Mouse (Mus musculus) G1E-ER4 (cell line): ENCODE measurements around the gene Gabrb1. TPM values are rescaled to one million over a fixed set of nuclear protein-coding genes. Genes with fewer than 3 reads are reported as not detected.

Experiments
- GATA1 ChIP-seq: IDR thresholded peaks from one replicate; pipeline ENCODE4 v1.8.0; 2012; ENCODE audit warnings: low read length, inconsistent platforms
- polyA plus RNA-seq: library from polyadenylated mRNA; stranded (reverse); fragments of >175 nt; gene quantifications from 2 replicates; pipeline ENCODE4 v1.2.3, GENCODE M21; 2012

Gene Gabrb1
- polyA plus RNA-seq, 1 experiment, result not detected

DNA sequence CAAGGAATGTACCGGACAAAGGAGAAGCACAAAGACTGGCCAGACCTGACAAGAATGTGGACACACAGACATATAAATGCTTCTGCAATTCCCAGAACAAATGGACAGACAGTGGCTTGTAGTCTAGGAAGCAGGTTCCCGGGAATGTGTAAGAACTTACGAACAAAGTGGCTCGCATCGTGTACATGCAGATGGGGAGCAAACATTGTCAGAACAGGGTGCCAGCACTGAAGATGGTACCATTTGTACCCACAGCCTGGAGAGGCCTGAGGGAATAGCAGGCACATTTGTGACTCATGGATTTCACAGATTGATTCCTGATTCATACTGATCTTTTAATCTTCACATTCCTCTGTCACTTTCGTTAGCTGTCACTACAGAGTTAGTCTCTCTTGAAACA lies 103.2 kb downstream of the Gabrb1 start:
- no peak for TF ChIP-seq GATA1

DNA sequence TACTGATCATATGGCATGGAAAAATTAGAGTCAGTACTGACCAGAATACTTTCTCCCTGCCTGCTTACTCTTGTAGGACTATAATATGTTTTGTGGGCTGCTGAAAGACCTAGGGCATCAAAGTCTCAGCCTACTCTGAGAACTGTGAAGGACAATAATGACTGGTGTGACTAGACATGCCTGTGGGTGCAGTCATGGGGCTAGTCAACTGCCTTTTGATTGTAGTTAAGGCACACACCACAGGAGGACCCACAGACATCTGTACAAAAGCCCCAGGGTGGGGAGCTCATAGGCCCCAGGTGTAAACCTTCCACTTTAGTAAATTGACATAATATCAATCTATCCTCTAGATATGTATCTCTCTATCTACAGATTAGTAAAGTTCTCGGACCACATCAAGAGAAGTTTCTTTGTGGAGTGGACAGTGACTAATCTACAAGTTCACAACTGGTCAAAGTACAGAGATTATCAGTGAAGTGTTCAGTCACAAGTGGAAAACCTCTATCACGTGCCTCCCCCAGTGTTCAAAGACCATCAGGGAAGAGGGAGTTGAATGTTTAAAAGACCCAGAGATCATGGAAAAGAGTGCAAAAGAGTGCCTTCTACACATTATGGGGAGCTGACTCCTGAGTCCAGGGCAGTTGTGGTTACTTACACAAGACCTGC lies 123.7 kb downstream of the Gabrb1 start:
- TF ChIP-seq GATA1, result no peak

DNA sequence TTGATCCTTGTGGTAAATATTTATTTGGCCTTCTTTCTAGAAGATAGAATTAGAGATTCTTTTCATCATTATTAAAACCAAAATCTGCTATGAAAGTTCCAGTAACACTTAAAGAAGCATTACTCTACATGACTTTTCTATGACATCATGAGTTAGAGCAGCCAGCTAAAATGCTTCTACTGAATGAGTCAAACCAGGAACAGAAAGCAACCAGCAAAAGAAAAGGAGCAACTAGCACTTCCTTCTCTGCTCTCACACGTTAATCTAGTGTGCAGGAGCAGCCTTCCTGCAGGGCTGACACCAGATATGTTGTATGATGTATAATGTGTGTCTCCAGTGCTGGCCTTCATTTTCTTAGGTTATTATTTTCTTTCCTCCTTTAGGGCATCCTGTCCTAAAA lies 164.9 kb downstream of the Gabrb1 start:
- TF ChIP-seq GATA1, result no peak

DNA sequence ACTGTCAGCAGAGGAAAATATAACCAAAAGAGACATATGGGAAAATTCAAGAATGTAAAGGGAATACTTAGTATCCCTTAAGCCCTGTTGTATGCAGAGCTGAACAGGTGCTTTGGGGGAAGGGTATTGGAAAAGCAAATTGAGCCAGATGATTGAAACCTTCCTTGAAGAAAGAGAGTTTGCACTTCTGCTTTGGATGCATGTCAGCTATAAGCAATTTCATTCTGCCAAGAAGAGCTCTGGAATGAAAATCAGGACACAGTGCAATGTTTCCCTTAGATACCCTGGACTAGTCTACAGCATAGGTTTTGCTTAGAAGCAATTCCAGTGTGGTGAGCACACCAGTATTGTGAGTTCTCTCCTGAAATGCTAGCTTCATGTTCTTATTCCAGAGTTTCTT lies 170.4 kb downstream of the Gabrb1 start:
- no peak for TF ChIP-seq GATA1

DNA sequence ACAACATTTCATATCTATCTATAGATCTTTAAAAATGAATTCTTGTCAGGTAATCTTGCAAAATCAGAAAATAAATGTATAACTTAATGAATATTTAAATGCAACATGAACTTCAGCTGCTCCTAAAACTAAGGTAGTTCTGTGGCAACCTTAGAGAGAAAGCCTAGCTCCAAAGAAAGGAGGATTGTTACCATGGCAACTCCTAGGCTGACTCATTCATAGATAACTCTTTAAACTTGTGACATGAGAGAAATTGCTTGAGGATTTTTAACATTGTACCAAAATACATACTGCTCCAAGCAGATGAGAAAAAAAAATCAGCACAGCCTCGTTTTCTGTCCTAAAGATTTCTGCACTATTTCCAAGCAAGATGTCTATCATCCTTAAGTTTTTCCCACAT lies 171.1 kb downstream of the Gabrb1 start:
- no peak for TF ChIP-seq GATA1

DNA sequence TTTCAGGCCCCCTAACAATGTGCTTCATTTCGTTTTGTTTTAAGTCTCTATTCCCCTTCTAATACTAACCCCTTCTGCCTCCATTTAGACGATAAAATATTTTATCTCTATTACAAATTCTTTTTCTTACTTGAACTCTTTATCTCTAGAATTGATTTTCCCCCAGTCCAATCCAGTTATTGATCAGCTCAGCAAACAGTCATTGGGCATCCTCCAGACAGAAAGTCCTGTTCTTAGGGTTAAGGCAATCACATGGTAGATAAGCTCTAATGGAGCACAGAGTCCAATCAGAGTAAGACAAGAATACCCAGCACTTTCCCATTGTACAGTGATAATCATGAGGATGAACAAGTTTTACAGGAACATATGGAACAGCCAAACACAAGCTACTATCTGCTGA lies 172.4 kb downstream of the Gabrb1 start:
- TF ChIP-seq GATA1, result no peak

DNA sequence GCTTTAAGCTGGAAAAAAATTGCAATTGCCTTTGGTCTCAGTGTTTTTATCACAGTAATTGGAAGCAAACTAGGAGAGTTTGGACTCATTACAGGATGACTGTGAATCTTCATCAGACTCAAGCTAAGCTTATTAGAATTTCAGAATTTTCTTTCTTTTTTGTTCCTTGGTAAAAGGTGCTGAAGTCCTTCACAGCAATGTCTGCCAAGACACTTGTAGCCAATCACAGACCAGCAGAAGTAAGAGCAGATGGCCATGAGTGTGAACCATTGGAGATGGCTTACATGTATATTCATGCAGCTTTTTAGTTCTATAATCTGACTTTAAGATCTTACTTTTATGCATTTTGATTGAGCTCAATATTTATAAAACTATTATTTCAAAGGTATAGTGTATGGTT lies 184.3 kb downstream of the Gabrb1 start:
- no peak for TF ChIP-seq GATA1

DNA sequence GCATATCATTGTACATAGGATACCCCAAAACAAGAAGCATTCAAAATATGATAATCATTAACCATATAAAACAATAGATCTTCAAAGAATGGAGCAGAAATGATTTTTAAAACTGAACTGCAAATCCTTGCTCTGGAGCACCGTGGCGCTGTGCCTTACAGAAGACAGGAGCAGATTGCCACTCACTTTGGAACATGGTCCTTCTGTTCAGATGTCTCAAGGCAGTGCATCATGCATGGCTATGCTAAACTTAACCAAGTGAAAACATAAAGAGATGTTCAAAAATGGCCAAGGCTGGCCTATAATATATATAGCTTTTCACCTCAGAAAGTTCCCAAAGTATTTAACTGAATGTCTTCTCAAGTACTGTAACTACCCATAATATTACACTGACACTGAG lies 240.3 kb downstream of the Gabrb1 start:
- TF ChIP-seq GATA1, result no peak

DNA sequence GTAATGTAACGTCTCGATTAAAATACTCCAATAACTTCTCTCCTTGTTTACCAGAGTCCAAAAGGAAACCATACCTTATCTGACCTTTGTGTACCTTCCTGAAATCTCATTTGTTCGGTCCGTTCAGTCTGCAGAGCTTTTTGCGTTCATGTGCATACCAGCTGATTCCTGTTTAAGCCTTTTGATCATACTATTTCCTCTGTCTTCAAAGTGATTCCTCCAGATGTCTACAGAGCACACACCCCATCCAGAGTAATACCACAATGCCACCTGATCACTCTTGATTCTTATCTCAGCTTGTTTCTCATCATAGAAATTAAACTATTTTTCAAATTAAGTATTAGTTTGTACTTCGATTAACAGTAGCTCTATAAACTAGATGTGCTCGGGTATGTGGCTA lies 245.5 kb downstream of the Gabrb1 start:
- no peak for TF ChIP-seq GATA1

DNA sequence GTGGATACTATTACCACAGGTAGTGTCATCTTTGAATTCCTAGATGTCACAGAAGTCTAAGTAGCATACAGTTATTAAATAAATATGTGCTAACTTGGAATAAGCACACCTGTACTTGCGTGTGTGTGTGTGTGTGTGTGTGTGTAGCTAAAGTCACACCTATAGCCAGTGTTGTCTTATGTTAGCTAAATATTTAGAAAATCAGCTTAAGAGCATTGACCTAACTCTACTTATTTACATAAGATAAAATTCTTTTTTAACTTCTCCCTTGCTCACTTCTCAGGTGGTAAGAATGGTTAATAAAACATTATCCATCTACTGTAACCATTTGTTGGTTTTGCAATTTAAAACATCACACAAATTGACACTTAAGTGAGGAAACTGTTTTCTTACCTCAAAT lies 256.1 kb downstream of the Gabrb1 start:
- no peak for TF ChIP-seq GATA1

DNA sequence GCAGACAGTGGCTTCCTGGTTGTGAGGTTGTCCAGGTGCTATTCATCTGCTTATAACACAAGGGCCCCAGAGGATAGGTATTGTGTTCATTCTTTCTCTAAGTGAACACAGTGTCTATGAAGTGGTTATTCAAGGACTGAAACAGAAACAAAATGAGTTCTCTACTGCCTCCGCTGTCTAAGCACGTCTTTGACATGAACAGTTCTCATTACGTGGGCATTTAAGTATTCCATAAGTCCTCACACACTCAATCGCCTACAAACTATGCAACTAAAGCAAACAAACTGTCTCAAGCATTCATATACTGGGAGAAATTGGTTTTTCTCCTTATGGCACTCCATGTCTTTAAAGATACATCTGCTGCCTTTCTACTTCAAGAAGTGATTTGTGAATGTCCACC lies 257.8 kb downstream of the Gabrb1 start:
- no peak for TF ChIP-seq GATA1

DNA sequence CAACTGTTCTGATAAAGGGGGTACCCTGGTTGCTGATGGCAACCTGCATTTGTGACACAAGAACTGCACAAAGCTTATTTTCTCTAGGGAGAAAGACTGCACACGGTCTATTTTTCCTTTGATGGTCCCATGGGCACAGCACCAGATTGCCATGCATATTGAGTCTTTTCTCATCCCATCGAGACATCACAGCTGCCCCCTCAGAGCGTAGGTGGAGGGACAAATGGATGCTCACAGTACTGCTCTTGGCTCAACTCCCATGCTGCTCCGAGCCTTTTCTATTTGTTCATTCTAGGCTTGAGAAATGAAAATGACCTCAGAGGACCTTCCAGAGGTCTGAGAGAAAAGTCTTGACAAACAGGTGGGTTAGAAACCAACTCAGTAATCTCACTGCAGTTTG lies 259.3 kb downstream of the Gabrb1 start:
- no peak for TF ChIP-seq GATA1

DNA sequence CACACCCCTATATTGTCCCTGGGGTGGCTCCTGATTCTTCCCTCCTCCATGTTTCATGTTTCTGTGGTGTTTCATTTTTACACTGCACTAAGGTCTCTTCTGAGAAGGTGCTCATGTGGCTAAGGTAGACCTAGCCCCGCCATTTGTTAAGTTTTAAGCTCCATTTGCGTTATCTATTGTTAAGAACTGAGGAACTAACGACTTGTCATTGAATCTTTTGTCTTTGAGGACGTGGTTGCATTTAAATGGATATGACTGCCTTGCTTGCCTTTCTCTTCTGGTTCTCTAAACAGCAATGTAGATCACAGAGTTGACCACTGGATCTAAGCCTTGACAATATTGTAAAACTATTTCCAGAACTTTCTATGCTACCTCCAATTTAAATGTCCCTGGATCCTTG lies 265.7 kb downstream of the Gabrb1 start:
- no peak for TF ChIP-seq GATA1

DNA sequence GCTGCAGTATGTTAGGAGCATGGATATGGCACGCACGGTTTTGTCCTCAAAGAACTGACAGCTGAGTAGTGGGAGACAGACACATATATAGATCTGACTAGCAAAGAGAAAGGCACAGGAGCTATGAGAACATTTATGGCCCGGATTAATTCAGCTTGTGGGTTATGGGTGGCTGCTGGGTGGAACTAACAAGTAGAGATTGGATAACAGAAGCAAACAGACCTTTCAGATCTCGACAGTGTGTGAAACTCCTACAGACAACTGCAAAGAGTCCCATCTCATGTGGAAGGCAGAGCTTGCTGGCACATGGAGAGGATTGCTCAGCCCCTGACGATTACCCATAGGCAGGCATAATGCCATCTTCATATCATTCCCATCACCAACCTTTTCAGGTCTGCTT lies 268.4 kb downstream of the Gabrb1 start:
- TF ChIP-seq GATA1, result no peak

DNA sequence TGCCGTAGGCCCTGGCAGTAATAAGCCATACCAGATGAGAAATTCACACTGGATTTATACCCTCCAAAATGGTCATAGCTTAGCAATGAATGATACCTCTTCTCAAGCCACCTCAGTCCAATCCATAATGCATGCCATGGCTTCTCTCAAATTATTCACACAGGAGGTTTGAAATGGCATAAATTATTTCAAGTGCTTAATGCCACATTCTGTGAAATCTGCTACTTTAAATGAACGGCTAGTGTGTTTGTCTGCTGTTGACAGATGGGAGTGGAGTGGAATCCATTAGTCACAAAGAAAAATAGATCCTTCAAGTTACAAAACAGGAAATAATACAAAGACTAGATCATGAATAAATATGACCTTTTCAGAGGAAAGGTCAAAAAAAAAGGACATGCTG lies 272.1 kb downstream of the Gabrb1 start:
- TF ChIP-seq GATA1, result no peak

DNA sequence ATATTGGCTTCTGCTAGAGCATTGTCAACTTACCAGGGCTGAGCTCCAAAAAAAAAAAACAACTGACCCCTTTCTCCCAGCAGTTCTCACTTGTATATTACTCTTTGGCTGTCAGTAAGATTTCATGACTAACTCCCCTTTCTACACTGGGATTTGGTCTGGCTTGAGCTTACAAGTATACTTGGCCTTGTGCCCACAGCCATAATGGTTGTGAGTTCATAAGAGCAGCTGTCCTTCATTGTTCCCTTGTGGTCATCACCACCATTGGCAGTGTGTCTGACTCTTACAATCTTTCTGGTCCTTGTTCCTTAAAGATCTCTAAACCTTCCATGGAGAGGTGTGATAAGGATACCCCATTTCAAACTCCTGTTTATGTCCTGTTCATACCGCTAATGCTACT lies 293.5 kb downstream of the Gabrb1 start:
- no peak for TF ChIP-seq GATA1

DNA sequence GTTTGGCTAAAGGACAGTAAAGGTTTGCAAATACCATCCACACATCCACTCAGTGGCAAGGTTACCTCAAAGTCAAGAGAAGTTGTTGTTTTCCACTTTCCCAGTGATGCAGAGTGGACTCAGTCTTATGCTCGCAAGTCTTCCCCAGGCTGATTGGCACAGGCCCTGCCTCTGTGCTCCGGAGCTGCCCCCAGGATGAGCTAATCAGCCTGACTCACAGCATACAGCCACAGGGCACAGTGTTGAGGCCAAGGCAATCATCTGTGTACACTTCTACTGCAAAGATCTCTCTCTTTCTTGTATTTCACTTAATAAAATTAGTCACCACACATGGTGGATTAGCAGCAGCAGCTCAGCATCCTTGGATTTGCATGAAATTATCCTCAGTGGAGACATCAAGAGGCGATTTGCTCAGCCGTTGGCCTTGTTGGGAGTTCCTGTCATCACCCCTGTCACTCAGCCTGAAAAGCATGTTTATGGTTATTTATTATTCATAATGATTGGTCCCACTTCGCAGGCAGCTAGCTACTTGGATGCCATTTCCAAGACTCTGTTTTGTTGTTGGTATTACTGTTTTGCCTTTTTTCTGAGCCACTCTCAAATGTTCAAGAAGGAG lies 297.3 kb downstream of the Gabrb1 start:
- TF ChIP-seq GATA1, result no peak
